Mouse (Mus musculus): ENCODE data around the gene Gm3336. TPM values are rescaled to one million over a fixed set of nuclear protein-coding genes. Genes with fewer than 3 reads are reported as not detected.
A peak's percentile ranks its signal among the peaks of the same experiment; 100 is the strongest.

The Gm3336 gene
- polyA plus RNA-seq, 1 experiment from 2014 or later: 0.19 TPM

DNA sequence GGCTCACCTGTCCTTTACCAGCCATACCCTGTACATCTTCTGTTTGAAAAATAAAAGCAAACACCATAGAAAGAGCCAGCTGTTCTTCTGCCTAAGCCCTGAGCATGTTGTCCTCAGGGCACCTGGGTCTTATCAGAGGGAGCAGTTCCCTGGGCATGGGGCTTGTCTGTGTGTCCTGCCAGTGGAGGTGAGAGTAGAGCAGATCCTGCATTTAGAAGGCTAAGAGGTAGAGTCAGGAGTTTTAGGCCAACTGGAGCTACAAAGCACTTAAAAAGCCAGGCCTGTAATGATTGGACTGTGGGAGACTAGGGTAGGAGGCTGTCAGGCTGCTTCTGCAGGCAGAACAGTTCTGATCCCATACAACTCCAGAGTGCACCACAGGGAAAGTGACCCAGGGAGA is 39.7 kb upstream of the Gm3336 start:
- Histone ChIP-seq H3K27me3 (replicated peaks; ENCODE audit: control insufficient read depth, insufficient read depth, low read length) (no peaks in the 10 kb centered on the region), H3K4me2 (ENCODE audit: low read length) (no peak overlapping the region), H3K9ac (ENCODE audit: low read depth, low read length) (no peak overlapping the region), H3K9me3 (ENCODE audit: control insufficient read depth, low read length) (no peaks in the 10 kb centered on the region), H3K27ac (ENCODE audit: low read depth, low read length) (no peak overlapping the region), H3K4me1 (ENCODE audit: control insufficient read depth, insufficient read depth, low read depth, low read length) (peaks cover 12% of the 10 kb centered on the region), H3K4me3 (ENCODE audit: low read length) (no peak overlapping the region), H3K36me3 (ENCODE audit: control insufficient read depth, insufficient read depth, low read length) (no peaks in the 10 kb centered on the region; the same call in 1 of the 2 replicates)
- ATAC-seq: no peak

DNA sequence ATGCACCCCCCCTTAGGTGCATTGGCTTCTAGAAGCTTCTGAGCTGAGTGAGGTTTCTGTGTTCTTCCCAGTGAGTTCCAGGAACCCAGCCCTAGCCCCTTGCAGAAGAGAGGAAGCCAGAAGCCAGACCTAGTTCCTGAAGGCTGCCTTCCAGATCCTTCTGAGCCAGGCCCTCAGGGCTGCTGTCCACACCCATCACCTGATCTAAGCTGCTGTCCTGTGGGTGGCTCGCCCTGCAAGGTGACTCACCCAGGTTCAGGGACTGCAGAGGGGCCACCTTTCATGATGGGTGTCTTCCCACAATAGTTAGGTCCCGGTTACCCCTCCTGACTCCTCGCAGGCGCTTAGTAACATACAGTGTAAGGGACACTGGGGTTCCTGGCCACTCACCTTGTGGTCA is 38.9 kb upstream of the Gm3336 start:
- H3K27me3 ChIP-seq (replicated peaks; ENCODE audit: control insufficient read depth, insufficient read depth, low read length): no peaks in the 10 kb centered on the region
- H3K4me3 ChIP-seq (ENCODE audit: low read length): no peak overlapping the region
- 95% methylated on average over 4 of the region's 4 CpGs for WGBS
- no peaks in the 10 kb centered on the region for H3K9me3 ChIP-seq (ENCODE audit: control insufficient read depth, low read length)
- no peak overlapping the region for H3K9ac ChIP-seq (ENCODE audit: low read depth, low read length)
- no peak for ATAC-seq
- no peak overlapping the region for H3K4me2 ChIP-seq (ENCODE audit: low read length)
- H3K36me3 ChIP-seq (ENCODE audit: control insufficient read depth, insufficient read depth, low read length): no peaks in the 10 kb centered on the region; the same call in 1 of the 2 replicates
- H3K27ac ChIP-seq (ENCODE audit: low read depth, low read length): no peak overlapping the region
- peaks cover 8% of the 10 kb centered on the region for H3K4me1 ChIP-seq (ENCODE audit: control insufficient read depth, insufficient read depth, low read depth, low read length)

DNA sequence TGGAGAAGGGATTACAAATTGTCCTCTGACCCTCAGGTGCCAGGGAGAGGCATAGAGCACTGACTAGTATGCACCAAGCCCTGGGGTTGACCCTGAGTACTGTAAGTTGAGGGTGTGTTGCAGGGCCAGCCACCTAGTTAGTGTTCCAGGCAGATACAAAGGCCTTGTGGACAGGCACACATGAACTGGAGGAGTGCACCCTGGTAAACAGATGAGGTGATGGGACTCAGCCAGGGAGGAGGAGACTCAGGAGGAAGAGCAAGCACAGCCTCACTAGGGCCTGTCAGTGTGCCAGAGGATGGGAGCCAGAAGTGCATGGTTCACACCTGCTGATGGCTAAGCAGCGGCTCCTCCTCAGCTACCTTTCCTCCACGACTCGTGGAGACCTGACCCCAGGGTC is 38.3 kb upstream of the Gm3336 start:
- H3K9me3 ChIP-seq (ENCODE audit: control insufficient read depth, low read length): no peaks in the 10 kb centered on the region
- peaks cover 5% of the 10 kb centered on the region for H3K4me1 ChIP-seq (ENCODE audit: control insufficient read depth, insufficient read depth, low read depth, low read length)
- no peak overlapping the region for H3K27ac ChIP-seq (ENCODE audit: low read depth, low read length)
- H3K27me3 ChIP-seq (replicated peaks; ENCODE audit: control insufficient read depth, insufficient read depth, low read length): no peaks in the 10 kb centered on the region
- no peak overlapping the region for H3K4me2 ChIP-seq (ENCODE audit: low read length)
- ATAC-seq: no peak
- H3K4me3 ChIP-seq (ENCODE audit: low read length): no peak overlapping the region
- H3K9ac ChIP-seq (ENCODE audit: low read depth, low read length): no peak overlapping the region
- no peaks in the 10 kb centered on the region; the same call in 1 of the 2 replicates for H3K36me3 ChIP-seq (ENCODE audit: control insufficient read depth, insufficient read depth, low read length)
- 91% methylated on average over 3 of the region's 3 CpGs for WGBS

DNA sequence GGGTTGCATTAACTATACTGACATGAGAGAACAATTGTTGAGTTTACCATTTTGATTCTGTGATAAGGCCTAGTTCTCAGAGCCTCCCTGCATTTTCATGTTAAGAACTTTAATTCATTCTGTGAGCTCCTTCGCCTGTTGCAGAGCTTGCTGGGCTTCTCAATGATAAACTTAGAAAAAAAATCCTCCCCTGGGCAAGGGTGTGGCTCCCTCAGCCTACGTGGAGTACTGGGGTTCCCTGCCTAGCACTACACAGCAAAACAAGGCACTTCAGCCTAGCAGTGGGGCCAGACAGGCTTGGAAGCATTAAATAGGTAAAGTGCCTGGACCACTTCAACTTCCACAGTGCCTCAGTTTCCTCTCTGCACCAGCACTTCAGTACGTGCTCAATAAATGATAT is 36.9 kb upstream of the Gm3336 start:
- Histone ChIP-seq H3K4me1 (ENCODE audit: control insufficient read depth, insufficient read depth, low read depth, low read length) (peaks cover 5% of the 10 kb centered on the region), H3K36me3 (ENCODE audit: control insufficient read depth, insufficient read depth, low read length) (no peaks in the 10 kb centered on the region; the same call in 1 of the 2 replicates), H3K4me3 (ENCODE audit: low read length) (no peak overlapping the region), H3K9me3 (ENCODE audit: control insufficient read depth, low read length) (no peaks in the 10 kb centered on the region), H3K27ac (ENCODE audit: low read depth, low read length) (no peak overlapping the region), H3K27me3 (replicated peaks; ENCODE audit: control insufficient read depth, insufficient read depth, low read length) (no peaks in the 10 kb centered on the region), H3K4me2 (ENCODE audit: low read length) (no peak overlapping the region), H3K9ac (ENCODE audit: low read depth, low read length) (no peak overlapping the region)
- ATAC-seq: no peak
- 79% methylated on average over 3 of the region's 3 CpGs for WGBS

DNA sequence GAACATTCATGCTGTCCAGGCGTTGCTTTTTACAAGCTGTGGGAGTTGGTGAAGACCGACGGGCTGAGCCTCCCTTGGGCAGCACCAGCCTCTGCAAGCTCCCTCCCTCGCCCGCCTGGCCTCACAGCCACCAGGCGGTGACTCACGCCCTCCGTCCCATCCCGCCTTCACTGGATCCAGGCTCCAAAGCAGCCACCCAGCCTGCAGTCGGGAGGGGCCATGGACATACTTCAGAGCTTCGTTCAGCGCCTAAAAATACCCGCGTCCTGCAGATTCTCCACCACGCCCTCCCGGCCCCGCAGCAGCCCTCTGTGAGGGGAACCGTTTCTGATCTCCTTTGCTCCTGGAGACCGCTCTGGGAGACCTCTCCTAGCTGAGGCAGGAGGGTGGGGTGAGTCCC is 36.1 kb upstream of the Gm3336 start:
- Histone ChIP-seq H3K9ac (ENCODE audit: low read depth, low read length) (peak overlapping the region; percentile 12; the same call in 1 of the 2 replicates), H3K9me3 (ENCODE audit: control insufficient read depth, low read length) (no peaks in the 10 kb centered on the region), H3K4me1 (ENCODE audit: control insufficient read depth, insufficient read depth, low read depth, low read length) (peaks cover 5% of the 10 kb centered on the region), H3K36me3 (ENCODE audit: control insufficient read depth, insufficient read depth, low read length) (no peaks in the 10 kb centered on the region; the same call in 1 of the 2 replicates), H3K4me3 (ENCODE audit: low read length) (no peak overlapping the region), H3K4me2 (ENCODE audit: low read length) (no peak overlapping the region), H3K27ac (ENCODE audit: low read depth, low read length) (no peak overlapping the region), H3K27me3 (replicated peaks; ENCODE audit: control insufficient read depth, insufficient read depth, low read length) (no peaks in the 10 kb centered on the region)
- 10% methylated on average over 19 of the region's 19 CpGs for WGBS
- ATAC-seq: no peak

DNA sequence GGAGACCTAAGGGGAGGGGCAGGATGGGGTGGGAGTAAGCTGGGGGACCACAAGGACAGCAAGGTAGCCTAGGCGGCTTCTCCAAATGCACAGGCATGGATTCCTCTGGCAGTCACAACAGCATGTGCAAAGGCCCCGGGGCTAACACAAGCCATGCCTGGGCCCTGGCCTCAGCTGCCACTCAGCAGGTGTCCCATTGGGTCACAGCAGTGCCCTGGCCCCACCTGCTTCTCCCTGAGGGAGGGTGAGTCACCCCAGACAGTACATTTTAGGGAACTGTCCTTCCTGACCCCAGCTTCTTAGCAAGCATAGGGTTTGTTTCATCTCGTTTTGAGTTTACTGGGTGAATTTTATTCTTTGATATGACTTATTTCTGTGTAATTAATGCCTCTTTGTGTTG is 35.7 kb upstream of the Gm3336 start:
- no peaks in the 10 kb centered on the region; the same call in 1 of the 2 replicates for H3K36me3 ChIP-seq (ENCODE audit: control insufficient read depth, insufficient read depth, low read length)
- H3K4me2 ChIP-seq (ENCODE audit: low read length): no peak overlapping the region
- H3K4me1 ChIP-seq (ENCODE audit: control insufficient read depth, insufficient read depth, low read depth, low read length): peaks cover 5% of the 10 kb centered on the region
- no peak overlapping the region for H3K9ac ChIP-seq (ENCODE audit: low read depth, low read length)
- H3K4me3 ChIP-seq (ENCODE audit: low read length): no peak overlapping the region
- WGBS: 69% methylated on average over 3 of the region's 3 CpGs
- H3K27me3 ChIP-seq (replicated peaks; ENCODE audit: control insufficient read depth, insufficient read depth, low read length): no peaks in the 10 kb centered on the region
- H3K9me3 ChIP-seq (ENCODE audit: control insufficient read depth, low read length): no peaks in the 10 kb centered on the region
- no peak overlapping the region for H3K27ac ChIP-seq (ENCODE audit: low read depth, low read length)
- ATAC-seq: no peak

DNA sequence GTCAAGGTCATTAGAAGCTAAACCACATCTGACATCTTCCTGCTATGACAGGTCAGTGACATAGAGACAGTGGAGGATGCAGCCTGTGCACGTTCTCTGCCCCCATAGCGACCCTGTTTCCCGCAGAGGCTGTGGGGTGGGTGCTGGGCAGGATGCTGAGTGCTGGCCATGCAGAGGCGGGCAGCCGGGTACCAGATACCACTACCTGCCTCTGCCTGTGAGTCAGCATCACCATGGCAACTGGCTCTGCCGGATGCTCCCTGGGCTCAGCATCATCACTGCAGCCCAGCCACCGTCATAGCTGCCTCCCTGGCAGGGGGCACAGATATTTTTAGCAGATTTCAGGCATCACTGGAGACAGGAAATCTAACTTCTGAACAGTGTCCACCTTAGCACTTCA is 34.1 kb upstream of the Gm3336 start:
- Histone ChIP-seq H3K27ac (ENCODE audit: low read depth, low read length) (peak overlapping the region; percentile 17; the same call in 1 of the 2 replicates), H3K27me3 (replicated peaks; ENCODE audit: control insufficient read depth, insufficient read depth, low read length) (no peaks in the 10 kb centered on the region), H3K4me2 (ENCODE audit: low read length) (no peak overlapping the region), H3K36me3 (ENCODE audit: control insufficient read depth, insufficient read depth, low read length) (no peaks in the 10 kb centered on the region), H3K9me3 (ENCODE audit: control insufficient read depth, low read length) (no peaks in the 10 kb centered on the region), H3K4me1 (ENCODE audit: control insufficient read depth, insufficient read depth, low read depth, low read length) (peaks cover 5% of the 10 kb centered on the region), H3K4me3 (ENCODE audit: low read length) (no peak overlapping the region), H3K9ac (ENCODE audit: low read depth, low read length) (peak overlapping the region; percentile 17; the same call in 1 of the 2 replicates)
- whole genome bisulfite sequencing: 38% methylated on average over 7 of the region's 7 CpGs
- ATAC-seq: peak; percentile 72

DNA sequence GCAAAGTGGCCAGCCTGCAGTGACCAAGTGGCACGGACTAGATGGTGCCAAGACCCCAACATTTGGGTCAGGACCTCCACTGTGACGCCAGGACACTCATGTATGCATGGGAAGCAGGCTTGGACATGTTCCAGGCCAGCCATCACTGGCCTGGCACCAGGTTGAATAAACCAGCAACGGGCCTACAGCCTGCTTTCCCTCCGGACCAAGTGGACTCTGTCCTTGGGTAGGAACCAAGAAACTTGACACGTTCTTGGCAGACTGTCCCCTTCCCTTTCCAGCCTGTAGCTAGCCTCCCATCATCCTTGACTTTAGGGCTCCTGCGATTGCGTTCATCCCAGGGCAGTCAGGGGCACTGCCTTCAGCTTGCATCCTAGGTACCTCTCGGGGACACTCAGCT is 30.8 kb upstream of the Gm3336 start:
- Histone ChIP-seq H3K4me2 (ENCODE audit: low read length) (no peak overlapping the region), H3K9me3 (ENCODE audit: control insufficient read depth, low read length) (no peaks in the 10 kb centered on the region), H3K4me3 (ENCODE audit: low read length) (no peak overlapping the region), H3K9ac (ENCODE audit: low read depth, low read length) (no peak overlapping the region), H3K4me1 (ENCODE audit: control insufficient read depth, insufficient read depth, low read depth, low read length) (peaks cover 14% of the 10 kb centered on the region), H3K27ac (ENCODE audit: low read depth, low read length) (no peak overlapping the region), H3K36me3 (ENCODE audit: control insufficient read depth, insufficient read depth, low read length) (no peaks in the 10 kb centered on the region), H3K27me3 (replicated peaks; ENCODE audit: control insufficient read depth, insufficient read depth, low read length) (no peaks in the 10 kb centered on the region)
- 69% methylated on average over 8 of the region's 8 CpGs for WGBS
- peak; percentile 19; the same call in 1 of the 2 replicates for ATAC-seq

DNA sequence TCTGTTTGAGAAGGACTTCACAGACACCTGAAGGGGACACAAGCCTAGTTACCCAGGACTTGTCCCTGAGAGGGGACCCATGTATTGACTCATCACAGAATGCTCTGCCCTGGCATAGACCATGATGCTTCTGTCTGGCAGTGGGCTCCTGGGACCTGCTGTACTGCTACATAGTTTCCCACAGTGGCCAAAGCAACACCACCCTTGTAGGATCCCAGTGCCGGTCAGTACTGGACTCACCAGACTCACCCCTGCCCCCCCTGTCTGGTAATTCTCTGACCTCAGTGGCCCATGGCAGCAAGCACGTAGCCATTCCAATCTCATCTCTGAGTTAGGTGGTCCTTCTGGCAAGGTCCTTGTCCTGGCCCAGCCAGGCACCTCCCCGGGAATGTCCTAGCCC is 30.2 kb upstream of the Gm3336 start:
- WGBS: 98% methylated on average over 3 of the region's 3 CpGs
- no peaks in the 10 kb centered on the region for H3K36me3 ChIP-seq (ENCODE audit: control insufficient read depth, insufficient read depth, low read length)
- ATAC-seq: no peak
- no peaks in the 10 kb centered on the region for H3K27me3 ChIP-seq (replicated peaks; ENCODE audit: control insufficient read depth, insufficient read depth, low read length)
- peaks cover 14% of the 10 kb centered on the region for H3K4me1 ChIP-seq (ENCODE audit: control insufficient read depth, insufficient read depth, low read depth, low read length)
- H3K4me2 ChIP-seq (ENCODE audit: low read length): no peak overlapping the region
- H3K27ac ChIP-seq (ENCODE audit: low read depth, low read length): no peak overlapping the region
- H3K9ac ChIP-seq (ENCODE audit: low read depth, low read length): no peak overlapping the region
- no peaks in the 10 kb centered on the region for H3K9me3 ChIP-seq (ENCODE audit: control insufficient read depth, low read length)
- no peak overlapping the region for H3K4me3 ChIP-seq (ENCODE audit: low read length)

DNA sequence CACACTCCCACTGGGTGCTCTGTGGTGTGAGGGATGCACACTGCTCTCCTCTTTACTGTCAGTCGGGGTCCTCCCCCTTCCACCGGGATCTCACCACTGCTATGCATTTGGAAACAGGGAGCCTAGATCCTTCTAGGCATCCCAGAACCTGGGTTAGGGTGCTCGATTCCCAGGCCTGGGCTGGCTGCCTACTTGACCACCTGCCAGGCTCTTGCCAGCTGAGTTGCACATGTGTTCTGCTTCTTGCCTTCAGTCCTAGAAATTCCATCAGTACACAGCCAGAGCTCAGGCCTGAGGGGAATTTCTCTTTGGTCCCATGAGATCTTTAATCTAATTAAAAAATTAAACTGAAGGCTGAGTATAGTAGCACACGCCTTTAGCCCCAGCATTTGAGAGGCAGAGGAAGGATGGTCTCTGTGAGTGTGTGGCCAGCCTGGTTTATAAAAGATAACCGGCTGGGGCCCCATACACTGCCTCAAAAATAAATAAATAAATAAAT is 28.4 kb upstream of the Gm3336 start:
- 68% methylated on average over 5 of the region's 5 CpGs for WGBS
- H3K9ac ChIP-seq (ENCODE audit: low read depth, low read length): no peak overlapping the region
- no peaks in the 10 kb centered on the region for H3K36me3 ChIP-seq (ENCODE audit: control insufficient read depth, insufficient read depth, low read length)
- H3K4me3 ChIP-seq (ENCODE audit: low read length): no peak overlapping the region
- ATAC-seq: no peak
- peaks cover 9% of the 10 kb centered on the region for H3K4me1 ChIP-seq (ENCODE audit: control insufficient read depth, insufficient read depth, low read depth, low read length)
- H3K4me2 ChIP-seq (ENCODE audit: low read length): no peak overlapping the region
- no peaks in the 10 kb centered on the region for H3K27me3 ChIP-seq (replicated peaks; ENCODE audit: control insufficient read depth, insufficient read depth, low read length)
- H3K9me3 ChIP-seq (ENCODE audit: control insufficient read depth, low read length): no peaks in the 10 kb centered on the region
- H3K27ac ChIP-seq (ENCODE audit: low read depth, low read length): no peak overlapping the region
